Mouse (Mus musculus) heart, postnatal 36 days (tissue): ENCODE data around the gene Fpgs. TPM values are rescaled to one million over a fixed set of nuclear protein-coding genes. Genes with fewer than 3 reads are reported as not detected.

Experiments used
- DNase-seq, 2 experiments: peaks; one replicate each; pipeline ENCODE4 v3.0.0; 2021 to 2022
- intact Hi-C: fragments of 180-260 bp; cut with DNase I; formaldehyde crosslinking; loops from one replicate; pipeline ENCODE4 v1.15.1; 2025
- microRNA-seq, 2 experiments: library from miRNA; unstranded; fragments of <30 nt; microRNA quantifications; one replicate each; pipeline ENCODE4 v1.2.0; 2021; ENCODE audit warnings: borderline number of aligned reads in 2 of 2
- total RNA-seq, 2 experiments: library from RNA; stranded (reverse); gene quantifications; 2 replicates each; pipeline ENCODE4 v1.2.3; 2021

Fpgs gene
- total RNA-seq, 2 experiments from 2014 or later, result 5.0 to 6.6 TPM

DNA sequence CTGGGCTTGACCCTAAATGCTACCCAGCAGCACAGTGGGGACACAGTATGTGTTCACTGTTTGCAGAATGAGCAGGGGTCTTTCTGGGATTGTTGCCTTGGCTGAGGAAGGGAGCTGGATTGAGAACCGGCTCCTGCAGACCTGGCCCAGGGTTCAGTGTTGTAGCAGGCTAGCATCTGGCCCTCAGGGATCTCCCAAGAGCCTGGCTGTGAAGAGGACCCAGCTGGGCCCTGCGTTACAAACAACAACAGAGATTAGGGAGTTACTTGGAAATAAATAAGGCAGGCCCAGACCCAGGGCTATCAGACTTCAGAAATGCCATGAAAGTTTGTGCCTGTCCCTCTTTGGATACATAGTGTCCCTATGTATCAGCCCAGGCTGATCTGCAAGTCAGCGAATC, 58.3 kb downstream of the Fpgs start:
- intact Hi-C loops, result loop anchor here (1.0 kb wide), 1 partner anchor 11 kb away; no protein-coding TSS in a partner anchor
- no peak for DNase-seq

DNA sequence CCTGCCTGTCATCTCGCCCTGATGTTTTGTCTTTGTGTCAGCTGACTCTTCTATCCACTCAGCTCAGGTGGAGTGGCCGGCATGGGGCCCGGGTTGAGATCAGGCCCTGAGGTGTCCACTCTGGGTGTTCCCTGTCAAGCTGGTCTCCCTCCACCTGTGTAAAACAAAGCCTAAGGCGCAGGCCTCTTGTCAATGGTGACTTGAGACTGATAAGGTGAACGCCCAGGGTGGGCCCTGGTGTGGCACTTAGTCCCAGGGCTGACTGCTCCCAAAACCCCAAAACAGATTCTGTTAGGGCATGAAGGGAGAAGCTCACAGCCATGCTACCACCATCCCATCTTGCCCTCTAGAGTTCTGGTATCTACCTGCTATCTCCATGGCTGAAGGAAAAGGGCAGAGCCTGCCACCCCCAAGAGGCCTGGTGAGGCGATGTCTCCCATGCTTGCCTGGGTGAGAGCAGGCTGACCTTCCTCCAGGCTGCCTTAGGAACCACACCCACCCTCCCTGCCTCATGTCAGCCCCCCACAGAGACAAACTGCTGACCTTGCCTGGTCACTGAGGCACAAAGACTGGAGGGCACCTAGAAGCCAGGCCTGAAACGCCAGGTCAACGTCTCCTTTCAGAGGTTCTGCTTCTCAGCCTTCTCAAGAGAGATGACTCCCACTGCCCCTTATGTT, 59.0 kb downstream of the Fpgs start:
- intact Hi-C loops, result no loop called here
- no peak for DNase-seq

DNA sequence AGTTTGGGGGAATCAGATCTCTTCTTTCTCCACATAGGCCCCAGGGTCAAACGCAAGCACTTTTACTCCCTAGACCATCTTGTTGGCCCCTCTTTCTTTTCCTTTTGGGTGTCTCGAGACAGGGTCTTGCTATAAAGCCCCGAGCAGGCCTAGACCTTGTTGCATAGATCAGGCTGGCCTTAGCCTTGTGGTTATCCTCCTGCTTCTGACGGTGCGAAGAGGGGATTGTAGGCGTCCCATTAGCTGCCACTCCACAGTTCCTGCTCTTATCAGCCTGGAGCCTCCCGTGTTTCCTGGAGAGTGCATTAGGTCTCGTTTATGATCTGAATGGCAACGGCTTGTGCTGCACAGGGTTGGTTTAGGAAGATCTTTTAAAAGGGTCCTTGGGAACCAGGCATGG, 59.9 kb downstream of the Fpgs start:
- intact Hi-C loops, result no loop called here
- DNase-seq, result no peak

DNA sequence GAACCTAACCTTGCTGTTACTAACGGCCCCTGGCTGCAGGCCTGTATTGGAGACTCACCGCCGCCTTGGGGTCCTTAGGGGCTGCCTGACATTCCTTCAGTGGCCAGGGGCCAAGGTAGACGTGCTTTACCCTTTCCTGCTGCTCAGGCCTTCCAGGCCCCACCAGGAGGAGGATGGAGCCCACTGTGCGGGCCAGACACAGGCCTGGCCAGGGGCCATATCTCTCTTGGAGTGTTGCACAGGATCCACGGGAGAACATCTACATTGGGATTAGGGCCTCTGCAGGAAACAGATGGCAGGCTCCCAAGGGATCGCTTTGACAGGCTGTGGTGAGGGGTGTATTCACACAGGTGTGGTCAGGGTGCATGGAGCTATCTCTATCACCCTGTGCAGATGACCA, 61.1 kb downstream of the Fpgs start:
- intact Hi-C loops, result no loop called here
- peak; percentile 61 to 65 for DNase-seq

DNA sequence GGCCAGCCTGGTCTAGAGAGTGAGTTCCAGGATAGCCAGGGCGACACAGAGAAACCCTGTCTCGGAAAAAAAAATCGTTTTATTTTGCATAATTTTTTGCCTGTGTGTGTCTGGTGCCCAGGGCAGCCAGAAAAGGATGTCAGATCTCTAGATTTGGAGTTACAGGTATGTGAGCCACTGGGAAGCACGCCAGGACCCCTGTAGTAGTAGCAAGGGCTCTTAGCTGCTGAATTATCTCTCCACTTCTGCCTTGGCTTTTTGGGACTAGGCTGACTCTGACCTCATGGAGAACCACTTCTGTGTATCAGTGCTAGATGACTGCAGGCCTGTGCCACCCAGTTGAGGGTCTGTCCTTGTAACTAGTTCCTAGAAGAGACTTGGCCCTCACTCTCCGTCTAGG, 62.1 kb downstream of the Fpgs start:
- intact Hi-C loops, result no loop called here
- DNase-seq, result no peak

DNA sequence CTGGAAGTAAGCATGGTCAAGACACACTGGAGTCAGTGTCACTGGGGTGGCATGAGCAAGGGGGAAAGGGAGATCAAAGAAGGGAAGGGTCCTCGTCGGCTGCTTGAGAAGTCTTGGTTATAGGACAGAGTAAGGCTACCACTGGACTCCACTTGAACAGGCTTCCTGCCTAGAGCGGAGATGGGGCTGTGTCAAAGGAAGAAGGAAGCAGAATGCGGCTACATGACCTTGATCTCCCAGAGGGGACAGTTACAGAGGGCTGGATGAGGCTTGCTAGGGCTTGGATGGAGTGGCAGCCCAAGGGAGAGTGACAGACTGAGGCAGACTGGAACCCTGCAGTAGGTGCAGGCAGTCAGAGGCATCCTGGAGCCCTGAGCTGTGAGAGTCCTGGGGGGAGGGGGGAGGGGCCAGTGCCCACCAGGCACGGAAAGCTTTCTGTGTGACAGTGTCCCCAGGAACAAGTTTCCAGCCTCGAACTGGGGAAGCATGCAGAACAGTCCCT, 63.3 kb downstream of the Fpgs start:
- DNase-seq, result no peak
- intact Hi-C loops, result no loop called here

DNA sequence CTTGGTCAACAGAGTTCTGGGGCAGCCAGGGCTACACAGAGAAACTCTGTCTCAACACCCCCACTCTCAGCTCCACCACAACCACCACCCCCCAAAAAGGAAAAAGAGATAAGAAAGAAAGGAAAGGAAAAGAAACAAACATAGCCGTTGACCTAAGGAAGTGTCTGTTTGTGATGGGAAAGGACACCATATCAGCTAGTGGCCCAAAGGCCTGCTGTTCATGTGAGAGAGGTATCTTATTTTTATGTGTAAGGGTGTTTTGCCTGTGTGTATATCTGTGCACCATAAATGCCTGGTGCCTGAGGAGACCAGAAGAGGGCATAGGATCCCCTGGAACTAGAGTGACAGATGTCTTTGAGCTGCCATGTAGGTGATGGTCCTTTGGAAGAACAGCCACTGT, 64.3 kb downstream of the Fpgs start:
- no peak for DNase-seq
- intact Hi-C loops, result no loop called here

DNA sequence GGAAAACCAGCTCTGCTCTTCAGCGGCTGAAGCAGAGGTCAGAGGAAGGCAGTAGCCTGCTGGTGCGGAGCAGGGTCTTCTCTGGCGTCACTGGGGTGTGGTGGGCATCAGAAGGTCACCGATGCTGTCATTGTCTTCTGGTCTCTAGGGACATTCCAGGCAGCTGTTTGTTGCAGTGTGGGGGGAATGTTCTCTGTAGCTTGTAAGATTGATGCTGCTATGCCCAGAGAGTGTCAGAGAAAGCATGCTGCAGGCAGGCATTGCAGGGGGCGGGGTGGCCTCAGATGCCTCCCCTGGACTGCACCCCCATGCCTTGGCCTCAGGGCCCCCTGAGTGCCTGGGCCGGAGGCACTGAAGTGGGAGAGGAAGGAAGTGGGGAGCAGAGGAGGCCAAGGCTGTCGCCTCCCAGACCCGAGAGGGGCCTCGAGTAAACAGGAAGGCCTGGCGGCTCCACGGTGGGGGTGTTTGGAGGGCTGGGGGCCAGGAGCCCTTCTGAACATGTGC, 66.1 kb downstream of the Fpgs start:
- DNase-seq, result peak; percentile 63 to 73
- intact Hi-C loops, result no loop called here

DNA sequence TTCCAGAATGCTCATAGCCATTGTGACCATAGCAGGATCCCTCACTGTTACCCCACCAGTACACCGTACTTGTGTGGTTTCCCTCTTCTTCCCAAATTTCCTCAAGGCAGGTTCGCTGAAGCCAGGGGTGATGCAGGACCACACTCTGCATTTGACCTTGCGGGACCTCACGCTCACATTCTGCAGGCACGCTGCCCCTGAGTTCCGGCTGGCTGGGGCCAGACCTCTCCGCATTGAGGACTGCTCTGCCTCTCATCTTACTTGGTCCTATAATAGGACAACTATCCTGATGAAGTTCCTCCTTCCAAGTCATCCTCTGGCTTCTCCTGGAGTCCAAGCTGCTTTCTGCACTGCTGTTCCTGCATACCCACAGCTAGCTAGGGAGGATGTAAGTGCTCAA, 67.3 kb downstream of the Fpgs start:
- intact Hi-C loops, result no loop called here
- no peak for DNase-seq

DNA sequence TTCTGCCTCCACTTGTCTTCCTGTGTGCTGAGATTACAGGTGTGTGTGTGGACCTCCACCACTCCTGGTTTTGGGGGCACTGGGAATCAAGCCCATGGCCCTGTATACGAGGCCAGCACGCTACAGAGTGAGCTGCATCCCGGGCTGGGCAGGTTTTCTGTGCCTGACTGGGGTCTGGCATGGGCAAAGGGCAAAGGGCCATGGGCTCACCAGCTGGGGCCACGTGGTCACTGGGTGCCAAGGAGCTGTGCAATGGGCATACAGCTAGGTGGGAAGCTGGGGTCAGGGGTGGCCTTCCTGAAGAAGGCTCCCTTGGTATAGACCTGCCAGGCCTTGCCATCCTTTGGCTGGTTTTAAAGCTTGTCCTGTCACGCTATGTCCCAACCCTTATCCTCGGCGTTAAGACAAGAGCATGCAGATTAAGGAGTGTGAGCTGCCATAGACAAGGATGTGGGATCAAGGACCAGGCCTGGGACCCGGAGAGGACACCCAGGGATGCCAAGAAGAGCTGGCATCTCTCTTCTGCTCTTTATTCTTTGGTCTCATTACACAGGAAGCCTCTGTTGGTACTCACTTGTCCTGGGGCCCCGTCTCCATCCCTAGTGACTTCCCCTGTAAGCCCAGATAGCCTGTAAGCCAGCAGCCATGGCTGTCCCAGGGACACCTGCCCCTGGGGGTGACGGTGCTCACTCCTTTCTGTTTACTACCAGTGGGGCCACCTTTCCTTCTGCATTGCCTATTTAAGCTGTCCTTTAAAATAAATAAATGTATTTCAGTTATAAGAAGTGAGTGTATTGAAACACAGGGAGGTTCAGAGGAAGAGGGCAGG, 69.5 kb downstream of the Fpgs start:
- no peak for DNase-seq
- intact Hi-C loops, result loop anchor here (1.0 to 5.0 kb wide), 3 partner anchors 12 to 123 kb away; partner anchors contain the start of genes Eng and Tor2a

DNA sequence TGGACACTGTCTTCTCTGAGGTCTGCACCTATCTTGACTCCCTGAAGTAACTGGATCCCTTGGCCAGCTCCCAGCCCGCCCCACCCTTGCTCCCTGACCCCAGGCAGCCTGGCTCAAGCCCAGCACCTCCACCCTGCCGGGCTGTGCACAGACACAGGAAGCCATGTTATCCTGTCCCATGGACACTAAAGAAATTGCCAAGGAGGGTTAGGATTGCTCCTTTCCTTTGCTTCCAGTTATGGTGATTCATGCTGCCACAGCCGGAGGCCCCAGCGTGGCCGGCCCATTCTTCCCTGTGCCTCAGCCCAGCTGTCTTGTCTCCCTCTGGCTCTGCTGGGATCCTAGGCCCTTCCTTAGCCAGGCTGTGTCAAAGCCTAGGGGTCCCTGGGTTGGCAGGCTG, 70.3 kb downstream of the Fpgs start:
- DNase-seq, result peak in 1 of 2 experiments; percentile 64
- intact Hi-C loops, result loop anchor here (1.0 to 5.0 kb wide), 4 partner anchors 13 to 124 kb away; partner anchors contain the start of genes Eng and Tor2a

Small RNA genes lying within 50 kb of the gene (microRNA-seq; reads per million reads assigned to microRNA genes)
- gene Gm47291 (0 reads per million in 2 experiments), gene Mir1954 (0 reads per million in 2 experiments), gene Mir2861 (0 reads per million in 2 experiments), gene Mir3960 (0 reads per million in 2 experiments), gene Mir8093 (0 to 0.72 reads per million in 2 experiments)

Other genes starting within 250 kb of the Fpgs start
- gene Fam102a, start 168.8 kb downstream of the Fpgs start, total RNA-seq, result 10 to 100 TPM in 1 of 2 experiments, 1 to 10 TPM in 1; 8.9 to 10.6 TPM
- 10 to 100 TPM; 17.9 to 21.3 TPM for gene Dpm2, start 133.3 kb downstream of the Fpgs start, total RNA-seq
- gene Pip5kl1, start 129.3 kb downstream of the Fpgs start, total RNA-seq, result under 1 TPM in 1 of 2 experiments, not detected in 1; 0.43 TPM
- not detected for gene 9430097D07Rik, start 128.5 kb downstream of the Fpgs start, total RNA-seq
- 10 to 100 TPM; 18.7 to 21.7 TPM for gene St6galnac4, start 117.0 kb downstream of the Fpgs start, total RNA-seq
- 100 to 1,000 TPM; 108 to 116 TPM for gene St6galnac6, start 104.4 kb downstream of the Fpgs start, total RNA-seq
- 100 to 1,000 TPM; 631 to 727 TPM for gene Ak1, start 82.4 kb downstream of the Fpgs start, total RNA-seq
- gene Eng, start 57.5 kb downstream of the Fpgs start, total RNA-seq, result 100 to 1,000 TPM; 123 to 136 TPM
- gene Cdk9, start 8.9 kb upstream of the Fpgs start, total RNA-seq, result 10 to 100 TPM; 24.6 to 26.6 TPM
- gene Sh2d3c, start 16.9 kb upstream of the Fpgs start, total RNA-seq, result 10 to 100 TPM; 26.8 to 28.1 TPM
- not detected for gene 6330409D20Rik, start 36.9 kb upstream of the Fpgs start, total RNA-seq
- 1 to 10 TPM; 6.8 to 9.6 TPM for gene Tor2a, start 53.1 kb upstream of the Fpgs start, total RNA-seq
- gene Ttc16, start 71.5 kb upstream of the Fpgs start, total RNA-seq, result under 1 TPM; 0.08 to 0.14 TPM
- gene Ptrh1, start 71.6 kb upstream of the Fpgs start, total RNA-seq, result 1 to 10 TPM; 3.7 to 3.8 TPM
- not detected for gene Cfap157, start 80.3 kb upstream of the Fpgs start, total RNA-seq
- gene Stxbp1, start 143.1 kb upstream of the Fpgs start, total RNA-seq, result 10 to 100 TPM; 10.1 to 14.3 TPM
- gene Fam129b, start 172.0 kb upstream of the Fpgs start, total RNA-seq, result 10 to 100 TPM; 22.5 to 26.9 TPM